Mouse (Mus musculus): ENCODE data around the gene Spry1. TPM values are rescaled to one million over a fixed set of nuclear protein-coding genes. Genes with fewer than 3 reads are reported as not detected.

The Spry1 gene
- polyA plus RNA-seq, 1 experiment from 2014 or later, result 20.9 TPM

GRCm38 (mm10) chr3:37686751-37687150, 47.0 kb downstream of the Spry1 start:
- Histone ChIP-seq H3K4me2 (ENCODE audit: low read depth, low read length, severe bottlenecking) (peak overlapping the region; percentile 42), H3K4me1 (replicated peaks; ENCODE audit: control insufficient read depth, insufficient read depth, low read length) (peaks cover 2% of the 10 kb centered on the region; the same call in 1 of the 2 replicates), H3K27ac (ENCODE audit: low read depth, low read length) (no peak overlapping the region), H3K27me3 (ENCODE audit: control insufficient read depth, insufficient read depth, low read length) (no peaks in the 10 kb centered on the region), H3K9me3 (ENCODE audit: control insufficient read depth, low read length) (no peaks in the 10 kb centered on the region), H3K4me3 (ENCODE audit: low read depth, low read length) (peak overlapping the region; percentile 16), H3K36me3 (ENCODE audit: control insufficient read depth, insufficient read depth, low read length) (no peaks in the 10 kb centered on the region), H3K9ac (ENCODE audit: low read length) (peak overlapping the region; percentile 43; the same call in 1 of the 2 replicates)
- ATAC-seq (replicated peaks; ENCODE audit: low FRiP score) (no peak), DNase-seq (ENCODE audit: low spot score) (no peak)
- 26% methylated on average over 6 of the region's 6 CpGs for WGBS

DNA sequence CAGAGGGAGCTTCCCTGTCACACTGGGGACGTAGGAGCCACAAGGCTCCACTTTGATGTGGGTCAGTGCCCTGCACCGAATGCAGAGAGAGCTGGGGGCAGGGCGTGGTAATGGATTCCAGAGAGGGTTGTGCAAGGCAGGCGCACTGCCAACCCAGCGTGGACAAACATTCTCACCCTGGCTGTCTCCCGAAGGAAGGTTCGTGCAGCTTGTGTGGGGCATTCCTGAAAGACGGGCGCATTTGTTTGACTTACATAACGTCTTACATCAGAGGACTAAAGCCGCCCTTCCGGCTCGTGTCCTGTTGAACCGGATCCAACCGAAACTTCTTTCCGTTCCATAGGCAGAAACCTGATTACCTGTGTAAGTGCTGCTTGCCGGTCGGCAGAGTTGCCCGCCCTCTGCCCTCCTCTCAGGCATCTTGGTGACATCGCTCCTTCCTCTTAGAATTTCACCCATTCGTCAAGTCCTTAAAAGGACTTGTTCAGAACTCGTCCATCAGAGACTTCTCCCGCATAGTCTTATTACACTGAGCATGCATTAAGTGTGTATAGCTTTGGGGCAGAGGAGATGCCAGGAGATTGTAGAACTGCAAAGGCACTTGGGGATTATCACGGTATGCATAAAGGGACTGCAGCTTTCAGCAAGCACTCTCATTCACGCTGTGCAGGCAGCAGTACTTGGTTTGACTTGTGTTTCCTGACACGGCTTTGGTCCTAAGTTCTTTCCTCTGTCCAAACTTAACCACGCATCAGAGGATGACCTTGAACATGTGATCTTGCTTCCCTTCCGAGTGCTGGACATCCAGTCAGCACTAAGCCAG, 47.6 kb downstream of the Spry1 start:
- peak; percentile 60 for DNase-seq (ENCODE audit: low spot score)
- no peaks in the 10 kb centered on the region for H3K27me3 ChIP-seq (ENCODE audit: control insufficient read depth, insufficient read depth, low read length)
- H3K9ac ChIP-seq (ENCODE audit: low read length), result peak overlapping the region; percentile 43; the same call in 1 of the 2 replicates

DNA sequence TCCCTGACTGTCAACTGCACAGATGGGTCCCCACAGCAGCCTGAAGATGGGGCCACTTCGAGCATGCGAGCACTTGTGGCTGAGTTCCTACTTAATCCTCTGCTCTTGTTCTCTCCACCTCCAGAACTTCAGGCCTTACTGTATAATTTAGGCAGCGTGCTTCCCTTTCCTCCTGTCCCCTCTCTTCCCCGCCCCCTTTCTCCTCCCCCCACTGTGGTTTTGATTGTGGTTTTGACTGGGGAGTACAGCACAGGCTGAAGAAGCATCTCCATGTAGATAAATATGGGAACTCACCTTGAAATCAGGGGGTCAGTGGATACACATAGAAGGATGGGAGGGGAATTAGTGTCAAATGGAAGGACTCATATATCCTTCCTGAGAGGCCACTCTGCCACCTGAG, 53.2 kb downstream of the Spry1 start:
- no peak overlapping the region for H3K9ac ChIP-seq (ENCODE audit: low read length)
- WGBS, result 72% methylated on average over 4 of the region's 4 CpGs

More for the DNA sequence above, 47.6 kb downstream of the Spry1 start:
- no peak overlapping the region for H3K27ac ChIP-seq (ENCODE audit: low read depth, low read length)
- H3K4me3 ChIP-seq (ENCODE audit: low read depth, low read length), result peak overlapping the region; percentile 16
- peaks cover 2% of the 10 kb centered on the region; the same call in 1 of the 2 replicates for H3K4me1 ChIP-seq (replicated peaks; ENCODE audit: control insufficient read depth, insufficient read depth, low read length)
- WGBS, result 27% methylated on average over 28 of the region's 28 CpGs
- no peaks in the 10 kb centered on the region for H3K9me3 ChIP-seq (ENCODE audit: control insufficient read depth, low read length)
- H3K36me3 ChIP-seq (ENCODE audit: control insufficient read depth, insufficient read depth, low read length), result no peaks in the 10 kb centered on the region
- ATAC-seq (replicated peaks; ENCODE audit: low FRiP score), result no peak
- H3K4me2 ChIP-seq (ENCODE audit: low read depth, low read length, severe bottlenecking), result peak overlapping the region; percentile 42

DNA sequence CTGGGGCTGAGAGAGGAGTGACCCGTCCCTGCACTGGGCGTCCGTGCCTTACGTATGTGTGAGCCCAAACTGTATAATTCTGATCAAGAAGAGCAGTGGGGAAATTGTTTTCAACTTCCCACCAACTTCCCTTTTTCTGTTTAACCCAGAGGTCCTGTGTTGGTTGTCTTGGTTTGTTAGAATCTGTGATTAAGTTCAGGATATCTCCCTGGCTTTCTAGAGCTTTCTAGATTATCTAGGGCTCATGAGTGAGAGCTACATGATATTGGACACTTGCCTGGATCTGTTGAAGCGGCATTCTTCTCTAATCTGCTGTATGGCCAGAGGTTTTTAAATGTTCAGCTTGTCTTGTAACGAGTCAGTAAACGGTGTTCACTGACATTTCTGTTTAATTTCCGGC, 53.8 kb downstream of the Spry1 start:
- no peaks in the 10 kb centered on the region for H3K27me3 ChIP-seq (ENCODE audit: control insufficient read depth, insufficient read depth, low read length)
- H3K9me3 ChIP-seq (ENCODE audit: control insufficient read depth, low read length), result no peaks in the 10 kb centered on the region
- no peak overlapping the region for H3K4me3 ChIP-seq (ENCODE audit: low read depth, low read length)
- no peak overlapping the region for H3K9ac ChIP-seq (ENCODE audit: low read length)
- H3K27ac ChIP-seq (ENCODE audit: low read depth, low read length), result no peak overlapping the region
- DNase-seq (ENCODE audit: low spot score) (no peak), ATAC-seq (replicated peaks; ENCODE audit: low FRiP score) (no peak)
- WGBS, result 89% methylated on average over 8 of the region's 8 CpGs
- H3K4me1 ChIP-seq (replicated peaks; ENCODE audit: control insufficient read depth, insufficient read depth, low read length), result no peaks in the 10 kb centered on the region
- no peaks in the 10 kb centered on the region for H3K36me3 ChIP-seq (ENCODE audit: control insufficient read depth, insufficient read depth, low read length)
- no peak overlapping the region for H3K4me2 ChIP-seq (ENCODE audit: low read depth, low read length, severe bottlenecking)

More for the DNA sequence above, 53.2 kb downstream of the Spry1 start:
- no peaks in the 10 kb centered on the region for H3K27me3 ChIP-seq (ENCODE audit: control insufficient read depth, insufficient read depth, low read length)
- no peak overlapping the region for H3K4me3 ChIP-seq (ENCODE audit: low read depth, low read length)
- DNase-seq (ENCODE audit: low spot score) (no peak), ATAC-seq (replicated peaks; ENCODE audit: low FRiP score) (no peak)
- no peak overlapping the region for H3K27ac ChIP-seq (ENCODE audit: low read depth, low read length)
- H3K36me3 ChIP-seq (ENCODE audit: control insufficient read depth, insufficient read depth, low read length), result no peaks in the 10 kb centered on the region
- no peak overlapping the region for H3K4me2 ChIP-seq (ENCODE audit: low read depth, low read length, severe bottlenecking)
- no peaks in the 10 kb centered on the region for H3K9me3 ChIP-seq (ENCODE audit: control insufficient read depth, low read length)
- no peaks in the 10 kb centered on the region for H3K4me1 ChIP-seq (replicated peaks; ENCODE audit: control insufficient read depth, insufficient read depth, low read length)

Other genes starting within 250 kb of the Spry1 start
- 51.6 and 55.0 TPM in 2 replicates for gene Spata5, start 220.1 kb upstream of the Spry1 start, polyA plus RNA-seq (2014; fragmentation: Nextera tagmentation; extraction: Ambion mirVana)
- 4.4 and 4.5 TPM in 2 replicates for gene Nudt6, start 219.7 kb upstream of the Spry1 start, polyA plus RNA-seq (2014; fragmentation: Nextera tagmentation; extraction: Ambion mirVana)
- gene Gm5148, start 84.5 kb downstream of the Spry1 start, polyA plus RNA-seq (2014; fragmentation: Nextera tagmentation; extraction: Ambion mirVana), result 3.6 and 4.8 TPM in 2 replicates

Measured in forebrain, embryonic 11.5 days (tissue).